Mouse (Mus musculus): ENCODE data around the gene Tuba1a. TPM values are rescaled to one million over a fixed set of nuclear protein-coding genes. Genes with fewer than 3 reads are reported as not detected.

Tuba1a gene
- polyA plus RNA-seq, 1 experiment from 2014 or later = 414 TPM

GRCm38 (mm10) chr15:98985982-98986715 lies 32.6 kb upstream of the Tuba1a start:
- no peak for ATAC-seq
- TF ChIP-seq CTCF (IDR thresholded peaks at IDR 0.05) = no peak
- in situ Hi-C loops (cut with MboI; ENCODE audit: low pct_unique_long_range_greater_than_20kb) = no loop called here
- DNase-seq (ENCODE audit: low read depth, low spot score) = no peak
- CTCF ChIA-PET = interaction anchor here (1.0 to 3.2 kb wide), 10 partner anchors 8 to 74 kb away, joined by 3 to 12 read pairs (median 5); partner anchors contain the start of genes Gm49450 and Tuba1a
- POLR2A ChIA-PET = interaction anchor here (0.6 to 2.2 kb wide), 11 partner anchors 13 to 207 kb away, joined by 3 to 7 read pairs (median 3); partner anchors contain the start of genes Gm49450, Tuba1a, Tuba1b and Tuba1c
- no peaks in the 10 kb centered on the region for H3K27me3 ChIP-seq

- no peak for DNase-seq (ENCODE audit: low read depth, low spot score)
- in situ Hi-C loops (cut with MboI; ENCODE audit: low pct_unique_long_range_greater_than_20kb) = no loop called here
- ATAC-seq = peak; percentile 65
- no peaks in the 10 kb centered on the region for H3K27me3 ChIP-seq
- POLR2A ChIA-PET = interaction anchor here (0.6 to 2.2 kb wide), 8 partner anchors 31 to 113 kb away, joined by 3 to 7 read pairs (median 4); partner anchors contain the start of genes Gm49450, Tuba1a and Tuba1c
- CTCF ChIA-PET = interaction anchor here (1.3 to 3.2 kb wide), 5 partner anchors 9 to 33 kb away, joined by 4 to 11 read pairs (median 10); partner anchors contain the start of genes Gm49450 and Tuba1a
- no peak for TF ChIP-seq CTCF (IDR thresholded peaks at IDR 0.05)
These were observed 31.9 kb upstream of the Tuba1a start for GRCm38 (mm10) chr15:98985240-98985981.

- H3K27me3 ChIP-seq = no peaks in the 10 kb centered on the region
- CTCF ChIA-PET = interaction anchor here (1.3 to 3.2 kb wide), 2 partner anchors 9 to 12 kb away, joined by 4 to 11 read pairs; no protein-coding TSS in a partner anchor
- DNase-seq (ENCODE audit: low read depth, low spot score) (no peak), ATAC-seq (no peak)
- TF ChIP-seq CTCF (IDR thresholded peaks at IDR 0.05) = no peak
- POLR2A ChIA-PET = interaction anchor here (0.7 to 1.3 kb wide), 3 partner anchors 30 to 385 kb away, joined by 3 to 4 read pairs (median 4); partner anchors contain the start of gene Tuba1a
- in situ Hi-C loops (cut with MboI; ENCODE audit: low pct_unique_long_range_greater_than_20kb) = no loop called here
These were observed 31.2 kb upstream of the Tuba1a start for GRCm38 (mm10) chr15:98984681-98985080.

- DNase-seq (ENCODE audit: low read depth, low spot score) = no peak
- POLR2A ChIA-PET = no interaction called here
- TF ChIP-seq CTCF (IDR thresholded peaks at IDR 0.05) = no peak
- CTCF ChIA-PET = no interaction called here
- in situ Hi-C loops (cut with MboI; ENCODE audit: low pct_unique_long_range_greater_than_20kb) = no loop called here
- no peaks in the 10 kb centered on the region for H3K27me3 ChIP-seq
- ATAC-seq = no peak
These were observed 30.1 kb upstream of the Tuba1a start for GRCm38 (mm10) chr15:98983431-98984081.

- DNase-seq (ENCODE audit: low read depth, low spot score) = no peak
- in situ Hi-C loops (cut with MboI; ENCODE audit: low pct_unique_long_range_greater_than_20kb) = no loop called here
- CTCF ChIA-PET = interaction anchor here (0.8 to 1.5 kb wide), 3 partner anchors 9 to 29 kb away, joined by 3 to 4 read pairs (median 4); partner anchors contain the start of gene Gm49450
- TF ChIP-seq CTCF (IDR thresholded peaks at IDR 0.05) = no peak
- no peaks in the 10 kb centered on the region for H3K27me3 ChIP-seq
- no peak for ATAC-seq
- POLR2A ChIA-PET = interaction anchor here (0.8 to 1.2 kb wide), 2 partner anchors 30 to 48 kb away, joined by 3 to 4 read pairs; partner anchors contain the start of gene Tuba1b
These were observed 28.6 kb upstream of the Tuba1a start for GRCm38 (mm10) chr15:98982100-98982499.

GRCm38 (mm10) chr15:98980012-98980614 lies 26.6 kb upstream of the Tuba1a start:
- TF ChIP-seq CTCF (IDR thresholded peaks at IDR 0.05) = no peak
- POLR2A ChIA-PET = no interaction called here
- DNase-seq (ENCODE audit: low read depth, low spot score) (no peak), ATAC-seq (no peak)
- CTCF ChIA-PET = interaction anchor here (1.3 kb wide), 1 partner anchor 13 kb away, joined by 5 read pairs; no protein-coding TSS in a partner anchor
- H3K27me3 ChIP-seq = no peaks in the 10 kb centered on the region
- in situ Hi-C loops (cut with MboI; ENCODE audit: low pct_unique_long_range_greater_than_20kb) = no loop called here

- in situ Hi-C loops (cut with MboI; ENCODE audit: low pct_unique_long_range_greater_than_20kb) = no loop called here
- TF ChIP-seq CTCF (IDR thresholded peaks at IDR 0.05) = no peak
- ATAC-seq = no peak
- CTCF ChIA-PET = interaction anchor here (0.9 to 1.3 kb wide), 4 partner anchors 14 to 24 kb away, joined by 3 to 5 read pairs (median 4); no protein-coding TSS in a partner anchor
- H3K27me3 ChIP-seq = no peaks in the 10 kb centered on the region
- no peak for DNase-seq (ENCODE audit: low read depth, low spot score)
- POLR2A ChIA-PET = interaction anchor here (1.1 to 1.3 kb wide), 2 partner anchors 15 to 44 kb away, joined by 3 to 9 read pairs; partner anchors contain the start of gene Tuba1b
These were observed 25.1 kb upstream of the Tuba1a start for GRCm38 (mm10) chr15:98978409-98979172.

GRCm38 (mm10) chr15:98977759-98978408 lies 24.4 kb upstream of the Tuba1a start:
- no peak for DNase-seq (ENCODE audit: low read depth, low spot score)
- ChIA-PET POLR2A (interaction anchor here (0.7 to 1.3 kb wide), 4 partner anchors 16 to 49 kb away, joined by 3 to 9 read pairs (median 3); partner anchors contain the start of gene Tuba1b), CTCF (interaction anchor here (0.9 to 1.5 kb wide), 4 partner anchors 13 to 37 kb away, joined by 3 to 5 read pairs (median 4); no protein-coding TSS in a partner anchor)
- no peak for ATAC-seq
- no peak for TF ChIP-seq CTCF (IDR thresholded peaks at IDR 0.05)
- no peaks in the 10 kb centered on the region for H3K27me3 ChIP-seq
- in situ Hi-C loops (cut with MboI; ENCODE audit: low pct_unique_long_range_greater_than_20kb) = no loop called here
